Mouse (Mus musculus): ENCODE results near the gene Cobll1. TPM values are rescaled to one million over a fixed set of nuclear protein-coding genes. Genes with fewer than 3 reads are reported as not detected.

Gene Cobll1
- total RNA-seq, 2 experiments from 2014 or later = 6.3 to 7.3 TPM

DNA sequence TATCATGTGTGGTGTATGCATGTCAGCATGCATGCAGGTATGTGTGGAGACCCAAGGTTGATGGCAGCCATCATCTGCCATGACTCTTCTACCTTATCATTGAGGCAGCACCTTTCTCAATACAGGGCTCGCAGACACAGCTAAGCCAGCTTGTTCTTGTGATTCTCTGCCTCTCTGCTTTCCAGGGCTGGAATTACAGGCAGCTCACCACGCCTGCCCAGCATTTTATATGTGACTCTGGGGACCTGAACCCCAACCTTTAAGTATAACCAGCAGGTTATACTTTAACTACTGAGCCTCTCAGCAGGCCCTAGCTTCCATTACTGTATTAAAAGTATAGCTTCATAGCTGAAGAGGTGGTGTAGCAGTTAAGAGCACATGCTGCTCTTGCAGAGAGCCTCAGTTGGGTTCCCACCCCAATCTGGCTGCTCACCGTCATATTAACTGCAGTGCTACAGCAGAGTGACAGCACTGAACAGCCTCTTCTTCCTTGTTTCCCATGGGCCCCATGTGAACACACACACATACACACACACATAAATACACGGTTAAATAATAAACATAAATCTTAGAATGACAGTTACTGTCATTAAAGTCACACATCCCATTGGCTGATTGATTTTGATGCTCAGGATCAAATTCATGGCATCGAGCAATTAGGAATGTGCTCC is 81.1 kb downstream of the Cobll1 start:
- no peak for DNase-seq (ENCODE audit: low spot score in 2 of 2)

DNA sequence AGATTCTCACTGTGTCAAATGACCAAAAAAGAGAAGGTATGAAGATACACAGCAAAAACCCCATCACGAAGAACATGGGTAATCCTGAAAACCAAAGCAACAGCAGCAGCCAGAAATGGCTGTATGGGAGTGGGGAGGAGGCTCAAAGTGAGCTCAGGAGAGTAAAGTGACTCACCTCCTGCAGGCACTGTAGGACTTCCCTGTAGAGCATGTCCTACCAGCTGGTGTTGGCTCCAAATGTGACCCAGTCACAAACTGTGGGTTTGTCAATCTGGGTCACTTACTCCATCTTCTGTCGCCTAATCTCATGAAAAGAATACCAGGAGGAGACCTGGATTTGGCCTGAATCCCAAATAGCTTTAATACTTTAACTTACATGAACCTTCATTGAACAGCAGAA is 81.9 kb downstream of the Cobll1 start:
- DNase-seq (ENCODE audit: low spot score in 2 of 2) = no peak

DNA sequence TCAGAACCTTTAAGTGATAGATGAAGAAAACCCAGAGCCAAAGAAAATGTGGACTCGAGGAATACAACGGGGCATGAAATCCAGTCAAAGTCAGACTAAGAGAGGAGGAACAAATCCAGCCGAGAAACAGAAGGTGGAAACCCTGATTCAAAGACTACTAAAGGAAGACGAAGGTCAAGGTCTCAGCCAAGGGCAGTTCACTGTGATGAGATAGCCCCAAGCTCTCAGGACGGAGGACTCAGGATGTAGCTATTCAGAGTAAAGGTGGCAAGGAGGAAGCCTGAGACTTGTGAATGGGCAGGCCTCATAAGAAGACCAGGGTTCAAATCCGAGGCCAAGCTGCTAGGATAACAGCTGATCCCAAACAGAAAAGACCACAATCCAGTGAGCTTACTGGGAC is 90.3 kb downstream of the Cobll1 start:
- no peak for DNase-seq (ENCODE audit: low spot score in 2 of 2)

DNA sequence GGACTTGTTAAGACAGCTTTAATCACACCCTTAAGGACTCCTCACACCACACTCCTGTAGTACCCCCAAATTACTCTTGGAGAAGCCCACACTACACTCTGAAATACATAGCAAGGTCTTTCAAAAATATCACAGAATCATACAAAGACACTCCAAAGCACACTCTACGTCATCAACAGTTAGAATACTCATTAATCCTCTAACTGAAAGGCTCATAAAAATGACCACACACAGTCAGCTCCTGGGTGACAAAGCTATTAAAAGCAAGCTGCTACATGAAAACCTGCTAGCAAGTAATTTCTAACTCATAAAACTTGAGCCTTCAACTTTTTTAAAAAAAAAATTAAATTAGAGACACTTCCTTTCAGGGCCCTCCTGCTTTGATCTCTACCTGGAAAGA is 91.8 kb downstream of the Cobll1 start:
- DNase-seq (ENCODE audit: low spot score in 2 of 2) = no peak

DNA sequence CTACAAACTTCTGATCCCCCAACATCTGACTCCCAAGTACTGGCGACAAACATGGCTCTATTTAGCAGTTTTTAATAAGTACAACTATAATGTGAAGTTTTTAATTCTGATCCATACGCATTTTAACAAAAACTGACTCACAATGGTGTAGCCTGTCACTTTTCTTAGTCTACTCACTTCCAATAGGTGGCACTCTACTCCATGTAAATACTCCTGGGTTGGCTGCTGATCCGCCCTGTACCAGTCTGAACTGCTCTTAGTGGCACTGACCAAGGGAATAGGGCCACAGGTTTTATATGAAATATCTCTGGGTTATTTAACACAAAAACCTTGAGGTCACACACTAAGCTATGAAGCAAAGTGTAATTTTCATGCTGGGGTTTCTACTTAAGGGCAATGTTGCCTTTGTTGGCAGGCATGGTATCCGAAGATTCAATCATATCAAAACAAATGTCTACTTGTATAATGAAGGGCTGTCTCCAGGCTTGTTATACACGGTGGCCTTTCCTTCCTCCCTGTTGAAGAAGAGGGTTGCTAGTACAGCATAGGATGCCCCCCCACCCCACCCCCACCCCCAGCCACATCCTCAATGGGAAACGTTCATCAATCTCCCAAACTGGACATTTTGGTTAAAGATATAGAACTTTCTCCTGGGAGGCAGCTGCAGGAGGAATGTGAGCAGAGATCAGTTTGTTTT is 93.6 kb downstream of the Cobll1 start:
- DNase-seq (ENCODE audit: low spot score in 2 of 2) = no peak

DNA sequence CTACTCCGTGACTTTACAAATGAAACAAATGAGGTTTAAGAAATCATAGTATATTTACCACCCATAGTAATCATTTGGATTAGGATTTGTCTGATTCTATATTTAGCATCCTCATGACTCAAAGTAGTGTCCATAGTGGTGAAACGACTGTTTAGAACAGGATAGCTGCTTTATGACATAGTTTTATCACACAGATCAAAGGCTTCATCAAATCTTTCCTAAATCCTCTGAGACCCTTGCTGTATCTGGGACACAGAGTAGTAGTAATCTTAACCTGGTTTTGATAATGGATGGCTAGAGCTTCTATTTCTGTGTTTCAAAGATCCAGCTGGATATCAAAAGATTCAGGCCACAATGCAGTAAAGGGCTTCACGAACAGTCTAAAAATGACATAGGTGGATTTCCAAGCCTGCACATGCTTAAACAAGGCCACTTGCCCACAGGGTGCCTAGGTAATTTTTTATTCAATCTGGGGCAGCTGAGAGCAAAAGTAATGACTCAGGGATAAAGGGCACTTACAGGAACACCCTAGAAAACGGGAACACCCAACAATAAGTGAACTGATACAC is 98.0 kb downstream of the Cobll1 start:
- DNase-seq (ENCODE audit: low spot score in 2 of 2) = no peak

DNA sequence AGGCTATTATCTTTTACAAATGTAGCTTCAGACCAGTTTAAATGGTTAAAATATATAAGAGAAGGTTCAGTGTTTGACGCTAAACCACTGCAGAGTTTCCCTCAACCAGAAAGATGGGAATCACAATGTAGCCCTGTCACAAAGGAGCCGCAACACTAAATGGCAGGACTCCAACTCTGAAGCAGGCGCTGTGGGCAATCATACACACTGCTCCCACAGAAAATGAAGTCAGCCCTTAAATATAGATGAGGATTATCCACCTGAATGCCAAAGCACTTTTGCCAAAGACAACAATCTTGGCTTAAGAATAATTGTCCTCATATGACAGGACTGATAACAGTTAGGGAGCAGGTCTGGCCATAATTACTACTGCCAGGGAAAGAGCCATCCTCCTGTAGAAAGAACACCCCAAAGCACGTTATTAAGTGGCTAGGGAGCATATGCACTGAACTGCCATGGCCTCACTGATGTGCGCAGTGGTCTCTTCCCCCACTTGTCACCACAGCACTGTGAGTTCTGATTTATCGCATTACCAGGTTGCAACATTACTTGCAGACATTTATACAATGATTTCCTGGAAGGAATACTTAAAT is 98.8 kb downstream of the Cobll1 start:
- no peak for DNase-seq (ENCODE audit: low spot score in 2 of 2)

DNA sequence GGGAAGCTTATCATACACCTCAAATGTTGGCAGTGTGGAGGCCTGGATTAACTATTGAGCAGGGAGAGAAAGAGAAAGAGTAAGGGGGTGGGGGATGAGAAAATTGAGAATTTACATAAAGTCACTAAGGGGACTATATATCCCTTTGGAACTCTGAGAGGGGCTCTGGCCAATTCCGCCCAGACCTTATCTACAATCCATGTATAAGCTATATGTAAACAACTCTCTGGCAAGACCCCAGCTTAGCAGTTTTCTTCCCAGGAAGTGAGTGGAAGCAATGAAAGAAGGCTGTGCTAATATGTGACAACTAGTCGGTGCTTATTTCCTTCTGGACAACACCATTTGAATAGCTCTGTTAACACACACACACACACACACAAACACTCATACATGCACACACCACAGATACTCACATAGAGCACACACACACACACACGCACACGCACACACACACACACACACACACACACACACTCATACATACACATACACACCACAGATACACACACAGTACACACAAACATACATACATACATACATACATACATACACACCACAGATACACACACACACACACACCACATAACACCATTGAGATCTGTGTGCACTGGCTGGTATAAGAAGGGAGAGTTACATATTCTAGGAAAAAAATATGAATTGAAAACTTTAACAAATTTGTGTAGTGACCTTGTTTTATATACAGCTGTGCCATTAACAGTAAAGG is 99.4 kb downstream of the Cobll1 start:
- no peak for DNase-seq (ENCODE audit: low spot score in 2 of 2)

DNA sequence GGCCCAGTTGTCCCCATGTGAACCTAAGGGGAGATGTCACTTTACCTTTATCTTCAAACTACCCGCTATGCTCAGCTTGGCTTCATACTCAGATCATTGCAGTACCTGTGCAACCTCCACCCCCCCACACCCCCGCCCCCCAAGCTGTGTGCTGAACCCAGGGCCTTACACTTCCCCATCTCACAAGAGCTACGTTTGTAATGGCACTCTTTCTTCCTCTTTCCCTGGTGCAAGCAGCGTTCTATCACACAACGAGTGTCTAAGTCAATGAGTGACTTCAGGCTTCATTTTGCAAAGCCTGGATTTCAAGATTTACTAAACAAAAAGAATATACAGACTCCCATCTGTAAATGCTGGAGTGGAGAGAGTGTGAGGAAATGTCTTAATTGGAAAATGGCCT is 100.2 kb downstream of the Cobll1 start:
- DNase-seq (ENCODE audit: low spot score in 2 of 2) = no peak

DNA sequence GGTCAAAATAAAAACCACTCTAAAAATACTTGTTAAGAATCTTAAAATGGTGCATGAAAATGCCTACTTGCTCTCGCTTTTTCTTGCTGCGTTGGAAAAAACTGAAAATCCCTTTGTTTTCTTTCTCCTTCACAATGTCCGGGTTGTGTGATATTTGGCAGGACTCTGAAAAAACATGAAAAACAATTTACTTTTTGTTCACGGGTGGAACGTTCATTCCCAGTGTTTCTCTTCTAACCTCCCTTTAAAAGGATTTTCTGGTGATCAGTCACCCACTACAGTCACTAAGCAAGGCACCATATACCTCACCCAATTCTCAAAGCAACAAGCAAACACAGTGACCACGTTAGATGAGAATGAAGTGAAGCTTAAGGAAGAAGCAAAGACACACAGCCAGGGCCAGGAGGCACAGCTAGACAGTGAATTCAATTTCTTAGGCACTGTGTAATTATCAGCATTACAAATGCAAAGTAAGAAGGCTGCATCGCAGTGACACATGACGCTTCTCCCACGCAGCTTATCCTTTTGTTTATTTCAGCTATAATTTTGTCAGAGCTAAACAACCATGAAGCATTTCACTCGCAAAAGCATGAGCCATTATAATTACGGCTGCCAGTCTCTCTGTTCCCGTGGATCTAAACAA is 112.9 kb downstream of the Cobll1 start:
- peak in 1 of 2 experiments; percentile 12 for DNase-seq (ENCODE audit: low spot score in 2 of 2)

DNA sequence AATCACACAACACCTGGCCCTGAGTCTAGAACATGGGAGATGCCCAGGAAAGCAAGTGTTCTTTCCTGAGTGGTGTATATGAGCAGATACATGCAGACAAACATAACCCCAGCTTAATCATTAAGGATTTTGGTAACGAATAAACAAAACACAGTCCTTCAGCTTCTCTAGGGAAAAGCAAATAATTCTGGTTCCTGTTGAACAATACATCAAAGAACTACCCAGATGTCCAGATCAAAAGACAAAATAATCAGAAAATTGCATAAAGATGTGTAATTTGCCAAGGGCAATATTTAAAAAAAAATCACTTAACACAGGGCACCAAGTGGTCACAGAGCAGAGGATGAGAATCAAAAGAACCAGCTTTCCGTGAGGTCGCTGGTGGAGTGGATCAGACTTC is 115.5 kb downstream of the Cobll1 start:
- DNase-seq (ENCODE audit: low spot score in 2 of 2) = no peak

DNA sequence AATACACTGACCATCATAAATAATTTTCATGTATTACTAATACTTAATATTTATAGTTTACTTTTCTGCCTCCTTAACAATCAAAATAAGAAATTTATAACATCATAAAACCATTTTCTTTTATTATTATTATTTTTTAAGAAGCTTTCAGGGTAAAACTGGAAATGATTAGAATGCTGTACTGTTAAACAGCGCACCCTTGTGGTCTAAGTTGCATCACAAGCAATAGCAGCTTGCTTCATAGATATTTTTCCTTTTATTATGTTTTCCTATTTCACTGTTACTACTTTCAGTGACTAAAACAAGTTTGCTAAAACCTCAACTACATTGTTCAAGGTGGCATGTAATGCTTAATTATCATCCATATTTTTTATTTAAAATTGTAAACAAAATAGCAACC is 117.8 kb downstream of the Cobll1 start:
- peak; percentile 33 to 74 for DNase-seq (ENCODE audit: low spot score in 2 of 2)

DNA sequence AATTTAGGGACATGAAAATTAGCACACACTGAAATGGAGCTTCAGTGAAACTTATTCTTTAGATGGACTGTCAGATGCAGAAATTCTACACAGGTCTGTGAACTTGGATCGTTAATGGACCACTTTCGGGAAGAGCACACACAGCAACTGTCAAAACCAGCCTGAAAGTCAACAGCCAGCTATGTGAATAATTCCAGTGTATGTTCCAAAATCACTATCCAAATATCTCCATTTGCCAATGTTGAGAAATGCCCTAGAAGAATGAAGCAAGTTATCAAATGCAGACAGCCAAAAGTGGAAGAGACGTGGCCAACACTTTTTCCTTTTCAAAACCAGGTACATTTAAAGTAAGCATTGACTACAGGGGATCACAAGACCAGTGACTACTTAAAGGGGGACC is 118.2 kb downstream of the Cobll1 start:
- DNase-seq (ENCODE audit: low spot score in 2 of 2) = no peak

DNA sequence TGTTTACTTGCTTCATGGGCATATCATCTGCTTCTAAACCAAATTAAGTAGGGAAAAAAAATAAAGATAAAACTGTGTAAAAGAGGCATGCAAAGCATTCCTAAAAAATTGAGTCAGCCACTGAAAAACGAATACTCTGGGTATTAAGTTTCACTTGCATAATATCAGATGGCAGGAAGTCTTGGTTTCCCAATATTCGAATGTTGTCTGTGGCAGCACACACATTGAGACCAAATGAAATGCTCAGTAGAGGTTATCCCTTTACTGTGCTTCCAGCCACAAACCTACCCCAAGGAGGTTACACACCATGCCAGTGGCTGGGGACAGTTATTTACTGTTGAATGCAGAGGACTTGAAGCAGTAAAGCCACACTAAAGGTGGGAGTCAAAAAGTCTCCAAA is 119.1 kb downstream of the Cobll1 start:
- no peak for DNase-seq (ENCODE audit: low spot score in 2 of 2)

DNA sequence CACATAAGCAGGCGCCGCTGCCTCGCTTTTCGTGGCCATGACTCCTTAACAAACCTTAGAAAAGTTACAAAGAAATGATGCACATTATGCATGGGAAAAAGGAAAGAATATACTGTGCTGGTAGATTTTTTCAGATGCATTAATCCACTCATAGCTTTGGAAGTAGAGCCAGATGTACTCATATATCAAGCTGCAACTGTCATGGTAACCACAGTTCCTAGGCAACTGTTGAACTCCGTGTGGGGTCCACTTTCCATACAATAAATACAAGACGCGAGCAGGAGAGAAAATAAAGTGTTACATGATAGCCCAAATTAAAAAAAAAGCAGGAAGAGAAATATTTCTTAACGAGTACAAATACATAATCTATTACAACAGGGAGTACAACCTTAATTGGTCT is 119.5 kb downstream of the Cobll1 start:
- DNase-seq (ENCODE audit: low spot score in 2 of 2) = no peak

DNA sequence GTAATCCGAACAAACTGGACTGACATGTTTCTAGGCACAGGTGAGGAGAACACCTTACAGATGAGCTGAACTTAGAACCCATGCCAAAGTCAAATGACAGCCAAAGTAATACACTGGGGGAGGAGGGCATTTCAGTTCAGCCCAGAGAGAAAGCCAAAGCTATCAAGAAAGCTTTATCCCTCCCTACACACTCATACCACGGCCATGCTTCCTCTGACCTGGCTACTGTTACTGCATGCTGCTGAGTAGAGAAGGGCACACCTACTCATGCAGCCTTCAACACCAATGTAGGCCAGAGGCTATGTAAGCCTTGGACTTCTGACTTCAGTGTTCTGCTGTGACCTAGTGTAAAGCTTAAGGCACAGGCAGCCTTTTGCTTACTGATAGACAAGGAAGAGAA is 120.1 kb downstream of the Cobll1 start:
- no peak for DNase-seq (ENCODE audit: low spot score in 2 of 2)

DNA sequence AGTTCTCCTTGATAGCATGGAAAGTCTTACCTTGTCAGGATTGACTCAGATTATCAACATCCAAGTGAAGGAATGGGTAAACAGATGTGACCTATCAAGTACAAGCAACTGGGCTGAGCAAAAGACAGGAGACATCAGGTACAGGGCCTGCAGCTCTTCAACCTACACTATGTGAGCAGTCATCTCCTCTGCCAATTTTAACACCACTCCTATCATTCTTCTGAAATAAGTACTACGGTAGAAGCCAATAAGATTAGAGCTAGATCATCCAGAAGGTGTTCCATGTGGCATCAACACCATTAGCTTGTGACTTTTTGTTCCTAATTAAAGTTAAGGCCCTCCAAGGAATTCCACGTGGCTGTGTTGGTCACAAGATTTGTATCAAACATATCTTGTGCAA is 121.3 kb downstream of the Cobll1 start:
- no peak for DNase-seq (ENCODE audit: low spot score in 2 of 2)

DNA sequence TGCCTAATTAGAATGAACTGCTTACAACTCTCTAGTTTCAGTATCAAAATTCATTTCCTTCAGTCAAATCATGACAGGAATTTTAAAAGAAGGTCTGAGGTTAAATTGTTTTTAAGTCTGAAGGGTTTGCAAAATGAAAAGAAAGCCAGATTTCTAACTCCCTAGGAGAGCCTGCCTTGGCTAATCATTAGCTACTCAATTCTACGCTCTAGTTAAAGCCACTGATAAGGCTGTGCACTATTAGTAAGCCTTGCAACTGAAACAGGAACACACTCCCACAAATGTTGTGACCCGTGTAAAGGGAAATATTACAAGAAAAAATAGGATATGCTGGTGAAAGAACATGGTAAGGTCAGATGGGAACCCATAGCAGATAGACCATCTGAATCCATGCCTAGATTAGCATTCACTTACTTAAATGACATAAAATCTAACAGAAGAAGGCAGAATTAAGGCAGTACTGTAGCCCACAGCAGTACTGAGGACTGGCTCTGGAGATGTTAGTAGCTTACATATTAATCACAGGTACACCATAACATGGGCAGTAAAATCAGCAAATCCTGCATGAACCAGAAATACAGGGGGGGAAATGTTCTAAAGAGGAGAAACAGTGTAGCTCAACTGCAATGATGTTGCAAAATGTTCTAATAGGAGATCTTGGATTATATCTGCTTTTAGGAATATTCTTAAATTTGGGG is 122.6 kb downstream of the Cobll1 start:
- DNase-seq (ENCODE audit: low spot score in 2 of 2) = no peak

DNA sequence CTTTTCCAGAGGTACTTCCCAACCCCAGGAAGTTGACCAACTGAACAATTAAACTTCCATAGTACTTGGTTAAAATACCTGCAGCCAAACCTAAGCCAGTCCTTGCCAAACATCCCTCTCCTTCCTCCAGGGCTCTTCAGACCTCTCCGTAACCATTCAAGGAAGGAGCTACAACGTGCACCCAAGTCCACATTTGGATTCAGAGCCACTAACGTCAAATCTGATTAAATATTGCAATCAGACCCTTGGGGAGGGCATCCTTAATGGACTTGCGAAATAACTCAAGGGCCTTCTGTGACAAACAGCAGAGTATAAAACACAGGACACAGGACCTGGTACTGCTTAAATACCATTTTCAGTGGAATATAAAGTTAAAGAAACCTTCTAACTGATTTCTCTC is 126.0 kb downstream of the Cobll1 start:
- DNase-seq (ENCODE audit: low spot score in 2 of 2) = no peak

DNA sequence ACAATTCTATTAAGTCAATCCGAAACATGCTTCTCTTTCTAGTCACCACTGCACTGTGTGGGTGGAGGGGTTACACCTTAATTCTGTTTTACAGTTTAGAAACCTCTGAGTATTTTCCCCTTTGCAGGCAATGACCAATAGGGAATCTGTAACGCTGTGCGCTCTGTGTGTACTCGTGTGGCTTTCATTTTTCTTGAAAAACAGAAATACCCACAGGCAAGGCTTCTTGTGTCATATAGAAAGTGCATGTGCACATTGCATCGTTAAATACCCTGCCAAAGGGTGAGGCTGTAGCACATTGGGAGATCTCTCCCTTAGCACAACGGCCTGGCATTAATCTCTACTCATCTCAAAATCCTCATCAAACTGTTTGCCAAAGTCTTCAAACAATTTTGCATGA is 134.6 kb downstream of the Cobll1 start:
- no peak for DNase-seq (ENCODE audit: low spot score in 2 of 2)

DNA sequence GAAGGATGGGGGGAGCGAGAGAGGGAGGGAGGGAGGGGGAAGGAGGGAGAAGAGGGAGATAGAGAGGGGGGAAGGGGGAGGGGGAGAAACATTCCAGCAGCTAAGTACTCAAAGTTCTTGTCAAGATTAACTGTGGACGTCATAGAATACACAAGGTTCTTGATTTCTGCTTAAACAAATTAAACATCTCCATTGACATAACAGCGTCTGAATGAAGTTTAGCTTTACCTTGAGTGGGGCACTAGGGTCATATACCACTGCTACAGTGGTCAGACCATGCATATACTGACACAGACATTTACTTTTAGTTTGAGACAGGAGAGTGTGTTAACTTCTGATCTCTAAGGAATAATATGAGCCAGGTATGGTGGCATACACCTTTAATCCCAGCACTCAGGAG is 135.4 kb downstream of the Cobll1 start:
- DNase-seq (ENCODE audit: low spot score in 2 of 2) = no peak

Measured in left cerebral cortex, adult 18-20 months (tissue).